Mouse (Mus musculus) neural tube, embryonic 13.5 days (tissue): ENCODE results near the gene Mei1. TPM values are rescaled to one million over a fixed set of nuclear protein-coding genes. Genes with fewer than 3 reads are reported as not detected.

ENCODE experiments used
- ATAC-seq: fragments of 200-750 bp; cut with Nextera tagmentation; 2 replicates; pipeline ENCODE4 v1.8.0; 2017; ENCODE audit warnings: low read depth, mild to moderate bottlenecking, moderate TSS enrichment, moderate library complexity
- H3K27ac ChIP-seq: fragments of 300-500 bp; sonication (generic); replicated peaks from 2 replicates; pipeline ENCODE4 v1.5.1; 2015; ENCODE audit warnings: moderate library complexity, mild to moderate bottlenecking, inconsistent platforms
- H3K27me3 ChIP-seq: fragments of 300-500 bp; sonication (generic); 2 replicates; pipeline ENCODE4 v1.6.1; 2015; ENCODE audit warnings: mild to moderate bottlenecking, inconsistent platforms
- H3K36me3 ChIP-seq: fragments of 300-500 bp; sonication (generic); 2 replicates; pipeline ENCODE4 v1.6.1; 2015; ENCODE audit warnings: mild to moderate bottlenecking, inconsistent platforms
- H3K4me1 ChIP-seq: fragments of 300-500 bp; sonication (generic); replicated peaks from 2 replicates; pipeline ENCODE4 v1.6.1; 2015; ENCODE audit warnings: inconsistent platforms
- H3K4me2 ChIP-seq: fragments of 300-500 bp; sonication (generic); 2 replicates; pipeline ENCODE4 v1.6.1; 2015; ENCODE audit warnings: inconsistent platforms, mild to moderate bottlenecking, moderate library complexity
- H3K4me3 ChIP-seq: fragments of 300-500 bp; sonication (generic); 2 replicates; pipeline ENCODE4 v1.5.1; 2015; ENCODE audit warnings: mild to moderate bottlenecking, inconsistent platforms
- H3K9ac ChIP-seq: fragments of 300-500 bp; sonication (generic); 2 replicates; pipeline ENCODE4 v1.6.1; 2015; ENCODE audit warnings: moderate library complexity, mild to moderate bottlenecking, inconsistent platforms
- H3K9me3 ChIP-seq: fragments of 300-500 bp; sonication (generic); 2 replicates; pipeline ENCODE4 v1.6.1; 2016; ENCODE audit warnings: inconsistent platforms
- WGBS: fragments of 180-500 bp; shearing (Covaris S2); methylation state at CpG from one replicate; pipeline ENCODE4 v1.1.7; 2015; 5-methylcytosine and 5-hydroxymethylcytosine counted together
- polyA plus RNA-seq: library from polyadenylated mRNA; unstranded; fragments of >200 nt; fragmentation: Nextera tagmentation; extraction: Ambion mirVana; gene quantifications from 2 replicates; pipeline ENCODE4 v1.2.1, GENCODE M21; 2015

The Mei1 gene
- polyA plus RNA-seq, 1 experiment from 2014 or later = 0.04 TPM

DNA sequence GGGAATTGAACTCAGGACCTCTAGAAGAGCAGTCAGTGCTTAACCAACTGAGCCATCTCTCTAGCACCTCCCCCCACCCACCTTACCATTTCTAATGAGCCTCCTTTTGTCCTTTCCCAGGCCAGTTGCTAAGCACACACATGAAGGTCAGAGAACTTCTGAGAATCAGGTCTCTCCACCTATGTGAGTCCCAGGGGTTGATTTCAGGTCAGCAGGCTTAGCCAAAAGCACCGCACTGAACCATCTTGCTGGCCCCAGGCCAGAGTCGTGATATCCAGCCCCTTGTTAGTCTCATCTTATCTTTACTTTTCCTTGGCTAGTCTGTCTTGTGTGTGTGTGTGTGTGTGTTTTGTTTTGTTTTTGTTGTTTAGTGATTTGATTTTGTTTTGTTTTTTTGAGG lies 75.6 kb downstream of the Mei1 start:
- H3K4me1 ChIP-seq = peaks cover 46% of the 10 kb centered on the region
- no peaks in the 10 kb centered on the region for H3K9me3 ChIP-seq
- H3K9ac ChIP-seq = peak overlapping the region; percentile 58; the same call in 1 of the 2 replicates
- WGBS = 30% methylated on average over 2 of the region's 2 CpGs
- H3K27ac ChIP-seq = peak overlapping the region; percentile 98
- H3K27me3 ChIP-seq = no peaks in the 10 kb centered on the region
- H3K36me3 ChIP-seq = peaks cover 8% of the 10 kb centered on the region
- H3K4me2 ChIP-seq = no peak overlapping the region
- no peak for ATAC-seq
- H3K4me3 ChIP-seq = no peak overlapping the region

DNA sequence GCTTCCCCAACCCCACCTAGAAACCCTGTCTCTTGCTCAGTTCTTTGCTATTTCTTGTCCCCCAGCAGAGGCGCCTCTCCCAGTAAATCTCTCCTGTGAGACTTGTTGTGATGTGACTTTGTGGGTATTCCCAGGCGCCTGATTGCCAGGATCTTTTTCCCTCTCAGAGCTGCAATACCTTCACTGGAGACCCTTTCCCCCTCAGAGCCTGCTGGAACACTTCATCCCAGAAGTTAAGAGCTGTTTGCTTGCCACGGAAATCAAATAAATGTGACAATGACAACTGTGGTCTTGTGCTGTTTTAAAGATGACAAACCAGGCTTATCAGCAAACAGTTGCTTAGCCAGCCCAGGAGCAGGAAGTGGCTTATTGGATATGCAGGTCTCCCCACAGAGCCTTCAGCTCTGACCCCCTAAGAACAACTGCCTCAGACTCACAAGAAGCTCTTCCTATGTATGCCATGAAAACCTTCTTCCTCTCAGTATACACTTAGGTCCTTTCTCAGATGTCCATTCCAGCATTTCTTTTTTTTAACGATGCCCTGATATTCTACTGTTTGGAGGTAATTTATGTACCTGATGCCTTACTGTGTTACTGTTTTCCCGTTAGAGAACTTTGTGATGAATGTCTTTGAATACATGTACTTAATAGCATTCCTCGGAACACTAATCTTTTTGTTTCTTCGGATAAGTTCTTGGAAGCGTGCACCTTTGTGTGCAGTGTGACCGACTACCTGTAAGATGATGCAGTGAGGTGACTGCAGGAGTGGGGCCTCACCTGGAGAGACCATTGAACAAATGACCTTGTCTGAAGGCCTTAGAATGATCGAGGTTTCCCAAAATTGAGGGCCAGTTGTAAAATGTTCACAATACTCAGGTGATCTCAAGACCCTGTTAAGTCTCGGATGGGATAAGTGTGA lies 76.3 kb downstream of the Mei1 start:
- ATAC-seq = no peak
- H3K9ac ChIP-seq = peak overlapping the region; percentile 58

DNA sequence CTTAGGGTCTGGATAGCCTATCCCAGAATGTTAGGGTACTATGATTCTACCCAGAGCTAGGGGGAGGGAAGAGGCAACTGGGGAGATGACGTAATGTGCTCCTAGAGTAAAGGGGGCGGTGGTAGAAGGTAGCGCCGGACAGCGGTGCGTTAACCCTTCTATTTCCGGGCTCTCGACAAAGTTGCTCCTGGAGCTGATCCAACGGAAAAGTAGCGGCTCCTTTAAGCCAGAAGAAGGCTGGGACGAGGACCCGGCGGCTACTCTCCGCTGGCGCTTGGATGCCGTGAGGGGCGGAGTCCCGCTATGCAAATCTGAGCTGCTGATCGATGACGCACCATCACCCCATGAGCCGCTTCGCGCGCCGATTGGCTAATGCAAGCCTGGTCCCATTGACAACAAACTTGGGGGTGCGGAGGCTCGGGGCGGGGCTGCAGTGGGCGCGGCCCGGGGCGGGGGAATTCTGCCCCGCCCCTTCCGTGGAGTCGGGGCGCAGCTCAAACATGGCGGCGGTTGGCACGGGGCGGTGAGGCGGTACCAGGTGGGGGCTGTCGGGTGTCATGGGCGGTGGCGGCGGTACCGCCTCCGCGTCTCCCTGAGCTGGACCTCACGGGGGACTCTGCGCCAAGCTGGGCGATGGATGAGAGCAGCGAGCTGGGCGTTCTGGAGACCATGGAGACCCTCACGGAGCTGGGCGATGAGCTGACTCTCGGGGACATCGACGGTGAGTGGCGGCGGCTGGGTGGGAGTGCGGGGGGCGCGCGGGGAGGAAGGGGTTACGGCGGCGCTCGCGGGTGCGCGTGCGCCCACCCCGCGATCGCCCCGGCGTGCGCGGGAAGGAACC lies 77.2 kb downstream of the Mei1 start, which contains the start of gene Srebf2:
Srebf2 (plus strand) TSS at position 412 of the 841 bp plus-strand sequence.
- no peaks in the 10 kb centered on the region for H3K36me3 ChIP-seq
- peak within 1 kb of the TSS; percentile 98 for H3K27ac ChIP-seq
- H3K4me1 ChIP-seq = peaks cover 59% of the 10 kb centered on the region
- H3K27me3 ChIP-seq = no peaks in the 10 kb centered on the region
- peak within 1 kb of the TSS; percentile 81 for H3K4me2 ChIP-seq
- peak within 1 kb of the TSS; percentile 80 for H3K9ac ChIP-seq
- no peaks in the 10 kb centered on the region for H3K9me3 ChIP-seq
- WGBS = under 1% methylated on average over 79 of the region's 79 CpGs
- H3K4me3 ChIP-seq = peak within 1 kb of the TSS; percentile 68
- peak; percentile 97 for ATAC-seq

More for the DNA sequence above, 76.3 kb downstream of the Mei1 start:
- H3K36me3 ChIP-seq = peaks cover 4% of the 10 kb centered on the region
- H3K4me2 ChIP-seq = peak overlapping the region; percentile 53
- WGBS = 14% methylated on average over 11 of the region's 11 CpGs
- H3K27ac ChIP-seq = peak overlapping the region; percentile 98
- no peaks in the 10 kb centered on the region for H3K9me3 ChIP-seq
- H3K27me3 ChIP-seq = no peaks in the 10 kb centered on the region
- peak overlapping the region; percentile 68 for H3K4me3 ChIP-seq
- H3K4me1 ChIP-seq = peaks cover 52% of the 10 kb centered on the region

DNA sequence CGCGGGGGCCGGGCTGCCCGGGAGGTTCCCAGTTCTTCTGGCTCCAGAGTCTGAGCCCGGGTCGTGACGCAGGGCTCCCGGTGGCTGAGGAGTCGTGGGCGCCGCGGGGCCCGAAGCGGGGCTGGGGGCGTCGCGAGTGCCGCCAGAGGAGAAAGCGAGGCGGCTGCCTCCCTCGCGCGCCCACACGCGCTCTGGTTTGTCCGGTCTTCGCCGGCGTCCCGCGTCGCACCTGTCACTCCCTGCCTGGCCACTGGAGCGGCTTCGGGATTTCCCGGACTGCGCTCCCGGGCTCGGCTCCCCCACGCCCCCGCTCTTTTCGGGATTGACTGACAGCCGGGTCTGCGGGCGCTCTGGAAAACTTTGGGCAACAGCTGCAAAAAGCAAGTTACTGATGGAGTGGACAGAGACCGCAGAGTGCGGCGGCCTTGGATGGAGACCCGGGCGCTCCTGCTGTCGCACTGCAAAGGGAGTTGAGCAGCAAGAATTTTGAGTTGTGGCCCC lies 77.9 kb downstream of the Mei1 start:
- WGBS = under 1% methylated on average over 39 of the region's 50 CpGs
- no peak for ATAC-seq
- Histone ChIP-seq H3K4me1 (peaks cover 65% of the 10 kb centered on the region), H3K36me3 (no peaks in the 10 kb centered on the region), H3K4me2 (peak overlapping the region; percentile 81), H3K4me3 (peak overlapping the region; percentile 68), H3K9me3 (no peaks in the 10 kb centered on the region), H3K9ac (peak overlapping the region; percentile 80), H3K27me3 (no peaks in the 10 kb centered on the region), H3K27ac (peak overlapping the region; percentile 98)

DNA sequence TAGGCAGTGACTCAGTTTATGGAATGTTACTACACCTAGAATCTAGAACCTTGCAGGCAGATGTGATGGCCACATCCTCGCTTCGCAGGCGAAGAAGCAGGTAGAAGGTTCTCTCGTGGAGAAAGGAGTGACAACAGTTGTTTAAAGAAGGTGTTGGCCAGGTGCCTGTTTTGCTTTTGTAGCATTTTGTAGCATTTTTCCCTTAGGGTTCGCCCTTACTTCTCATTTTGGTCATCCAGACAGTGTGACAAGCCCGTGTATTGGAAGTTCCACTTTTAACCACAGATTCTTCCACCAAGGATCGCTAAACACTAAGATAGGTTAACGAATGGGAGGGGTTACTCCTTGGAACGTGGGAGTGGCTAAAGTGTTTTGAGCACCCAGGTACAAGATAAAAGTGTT lies 78.7 kb downstream of the Mei1 start:
- H3K27ac ChIP-seq = peak overlapping the region; percentile 98
- WGBS = 30% methylated on average over 9 of the region's 9 CpGs

DNA sequence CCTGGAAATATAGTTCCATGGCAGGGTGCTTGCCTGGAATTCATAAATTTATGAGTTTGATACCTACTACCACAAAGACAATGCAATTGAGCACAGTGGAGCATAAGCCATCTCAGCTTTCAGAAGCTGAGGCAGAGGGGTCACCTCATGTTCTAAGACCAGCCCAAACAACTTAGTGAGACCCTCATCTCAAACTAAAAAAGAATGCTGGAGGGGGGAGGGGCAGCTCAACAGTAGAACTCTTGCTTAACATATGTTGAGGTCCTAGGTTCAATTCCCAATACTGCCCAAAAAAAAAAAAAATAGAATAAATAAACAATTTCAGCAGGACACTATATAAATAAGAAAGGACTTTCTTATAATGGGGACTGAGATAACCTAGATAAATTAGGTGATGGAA lies 80.2 kb downstream of the Mei1 start:
- H3K4me1 ChIP-seq = peaks cover 76% of the 10 kb centered on the region
- H3K9ac ChIP-seq = no peak overlapping the region
- H3K36me3 ChIP-seq = no peaks in the 10 kb centered on the region
- no peak for ATAC-seq
- no peaks in the 10 kb centered on the region for H3K27me3 ChIP-seq
- H3K4me3 ChIP-seq = no peak overlapping the region
- no peaks in the 10 kb centered on the region for H3K9me3 ChIP-seq
- H3K4me2 ChIP-seq = 0 out of 2 replicates have a peak overlapping the region, but pooled peaks have one; percentile 81
- no peak overlapping the region for H3K27ac ChIP-seq

More for the DNA sequence above, 78.7 kb downstream of the Mei1 start:
- peak overlapping the region; percentile 80 for H3K9ac ChIP-seq
- H3K36me3 ChIP-seq = no peaks in the 10 kb centered on the region
- ATAC-seq = no peak
- H3K9me3 ChIP-seq = no peaks in the 10 kb centered on the region
- peak overlapping the region; percentile 81 for H3K4me2 ChIP-seq
- peaks cover 72% of the 10 kb centered on the region for H3K4me1 ChIP-seq
- H3K4me3 ChIP-seq = peak overlapping the region; percentile 68
- no peaks in the 10 kb centered on the region for H3K27me3 ChIP-seq

DNA sequence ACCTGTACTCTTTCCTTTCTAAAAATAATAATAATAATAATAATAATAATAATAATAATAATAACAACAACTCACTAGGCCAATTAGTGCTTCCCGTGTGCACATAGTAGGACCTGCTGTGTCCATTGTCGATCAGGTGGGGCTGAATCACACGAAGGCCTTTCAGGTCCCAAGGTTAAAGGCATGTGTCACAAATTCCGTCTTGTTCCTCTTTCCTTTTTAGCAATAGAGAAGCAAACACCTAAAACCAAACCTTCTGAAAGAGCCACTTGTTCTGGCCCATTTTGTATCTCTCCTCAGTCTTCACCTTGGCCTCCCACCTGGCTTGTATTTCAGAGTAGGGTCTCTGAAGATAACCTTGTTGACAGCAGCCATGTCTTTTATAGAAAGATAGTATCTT lies 81.4 kb downstream of the Mei1 start:
- ATAC-seq = no peak
- H3K4me2 ChIP-seq = no peak overlapping the region
- no peaks in the 10 kb centered on the region for H3K9me3 ChIP-seq
- no peak overlapping the region for H3K27ac ChIP-seq
- peaks cover 66% of the 10 kb centered on the region for H3K4me1 ChIP-seq
- no peak overlapping the region for H3K9ac ChIP-seq
- H3K4me3 ChIP-seq = no peak overlapping the region
- H3K36me3 ChIP-seq = peaks cover 5% of the 10 kb centered on the region; the same call in 1 of the 2 replicates
- WGBS = 98% methylated on average over 4 of the region's 4 CpGs
- no peaks in the 10 kb centered on the region for H3K27me3 ChIP-seq

DNA sequence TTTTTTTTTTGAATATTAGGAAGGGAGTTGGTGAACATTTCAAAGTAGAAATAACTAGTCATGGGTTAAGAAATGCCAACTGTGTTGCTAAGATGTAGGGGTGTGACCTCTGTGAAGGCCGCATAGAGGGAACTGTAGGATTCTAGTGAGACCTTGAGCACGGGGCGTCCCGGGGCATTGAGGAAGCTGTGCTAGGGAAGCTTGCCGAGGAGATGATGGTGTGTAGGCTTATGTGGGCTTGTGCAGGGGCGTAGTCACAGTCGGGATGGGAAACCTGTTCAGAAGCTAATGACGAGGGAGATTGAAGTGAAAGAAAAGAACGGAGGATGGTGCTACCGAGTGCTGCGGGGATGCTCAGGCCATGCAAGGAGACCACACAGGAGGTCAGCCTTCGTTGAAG lies 82.2 kb downstream of the Mei1 start:
- no peaks in the 10 kb centered on the region for H3K27me3 ChIP-seq
- H3K9ac ChIP-seq = no peak overlapping the region
- H3K36me3 ChIP-seq = peaks cover 5% of the 10 kb centered on the region; the same call in 1 of the 2 replicates
- ATAC-seq = no peak
- H3K4me1 ChIP-seq = peaks cover 62% of the 10 kb centered on the region
- H3K4me2 ChIP-seq = no peak overlapping the region
- H3K4me3 ChIP-seq = no peak overlapping the region
- H3K27ac ChIP-seq = no peak overlapping the region
- WGBS = 89% methylated on average over 12 of the region's 12 CpGs
- no peaks in the 10 kb centered on the region for H3K9me3 ChIP-seq

DNA sequence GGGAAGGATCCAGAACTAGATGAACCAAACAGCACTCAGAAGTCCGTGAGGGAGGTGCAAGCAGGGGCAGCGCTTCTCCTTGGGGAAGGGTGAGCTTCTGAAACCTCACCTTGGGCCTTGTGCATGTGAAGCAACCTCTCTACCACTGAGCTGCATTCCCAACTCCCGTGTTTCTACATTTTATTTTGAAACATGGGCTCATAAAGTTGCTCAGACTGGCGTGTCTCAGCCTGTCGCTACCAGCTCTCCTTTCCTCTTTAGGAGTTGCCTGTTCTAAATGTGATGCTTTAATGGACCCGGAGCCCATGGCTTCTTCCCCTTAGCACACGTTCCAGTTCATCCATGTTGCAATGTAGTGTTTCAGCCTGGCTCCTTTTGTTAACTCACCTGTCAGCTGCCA lies 82.6 kb downstream of the Mei1 start:
- Histone ChIP-seq H3K9ac (no peak overlapping the region), H3K36me3 (peaks cover 5% of the 10 kb centered on the region; the same call in 1 of the 2 replicates), H3K4me2 (no peak overlapping the region), H3K4me3 (no peak overlapping the region), H3K4me1 (peaks cover 64% of the 10 kb centered on the region), H3K27ac (no peak overlapping the region), H3K9me3 (no peaks in the 10 kb centered on the region), H3K27me3 (no peaks in the 10 kb centered on the region)
- ATAC-seq = no peak
- 89% methylated on average over 7 of the region's 7 CpGs for WGBS

DNA sequence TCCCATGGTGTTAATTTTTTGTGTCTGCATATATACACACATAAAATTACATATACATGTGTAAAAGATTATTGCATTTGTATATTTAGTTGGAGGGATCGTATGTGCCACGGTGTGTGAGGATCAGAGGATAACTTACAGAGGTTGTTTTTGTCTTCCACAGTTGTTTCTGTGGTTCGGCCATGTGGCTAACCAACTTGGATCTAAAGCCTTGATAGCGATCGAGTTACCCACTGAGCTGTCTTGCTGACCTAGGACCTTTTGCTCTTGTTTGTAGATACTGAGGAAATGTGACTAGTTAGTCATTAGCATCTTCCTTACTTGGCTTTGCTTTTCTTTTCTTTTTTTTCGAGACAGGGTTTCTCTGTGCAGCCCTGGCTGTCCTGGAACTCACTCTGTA lies 86.5 kb downstream of the Mei1 start:
- 94% methylated on average over 6 of the region's 6 CpGs for WGBS
- Histone ChIP-seq H3K27me3 (no peaks in the 10 kb centered on the region), H3K36me3 (peaks cover 5% of the 10 kb centered on the region; the same call in 1 of the 2 replicates), H3K9me3 (no peaks in the 10 kb centered on the region), H3K4me2 (no peak overlapping the region), H3K27ac (no peak overlapping the region), H3K9ac (no peak overlapping the region), H3K4me3 (no peak overlapping the region), H3K4me1 (peaks cover 71% of the 10 kb centered on the region)
- ATAC-seq = no peak

DNA sequence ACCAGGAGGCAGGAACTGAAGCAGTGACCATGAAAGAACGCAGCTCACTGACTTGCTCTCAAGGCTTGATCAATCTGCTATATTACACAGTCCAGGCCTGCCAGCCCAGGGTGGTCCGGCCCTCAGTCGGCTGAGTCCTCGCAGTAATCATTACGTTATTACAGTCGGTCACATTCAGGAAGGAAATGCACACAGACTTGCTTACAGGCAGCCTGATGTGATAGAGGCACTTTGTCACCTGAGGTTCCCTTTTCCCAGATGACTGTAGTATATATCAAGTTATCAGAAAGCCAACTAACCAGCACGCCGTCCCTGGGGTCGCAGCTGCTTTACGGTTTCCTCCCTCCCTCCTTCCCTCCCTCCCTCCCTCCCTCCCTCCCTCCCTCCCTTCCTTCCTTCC lies 87.1 kb downstream of the Mei1 start:
- Histone ChIP-seq H3K36me3 (peaks cover 5% of the 10 kb centered on the region; the same call in 1 of the 2 replicates), H3K4me2 (no peak overlapping the region), H3K27ac (no peak overlapping the region), H3K4me3 (no peak overlapping the region), H3K27me3 (no peaks in the 10 kb centered on the region), H3K9me3 (no peaks in the 10 kb centered on the region), H3K4me1 (peaks cover 72% of the 10 kb centered on the region), H3K9ac (no peak overlapping the region)
- ATAC-seq = no peak
- 65% methylated on average over 10 of the region's 10 CpGs for WGBS
